Mouse (Mus musculus) neural tube, embryonic 11.5 days (tissue): Measurements from ENCODE around the gene Cnpy4. TPM values are rescaled to one million over a fixed set of nuclear protein-coding genes. Genes with fewer than 3 reads are reported as not detected.
A peak's percentile ranks its signal among the peaks of the same experiment; 100 is the strongest.

Experiments
- microRNA counts: library from miRNA; unstranded; fragments of <30 nt; microRNA quantifications from one replicate; lab custom pipeline; 2015
- microRNA-seq: library from miRNA; unstranded; fragments of <30 nt; microRNA quantifications from one replicate; pipeline ENCODE4, GENCODE M21; 2016
- polyA plus RNA-seq: library from polyadenylated mRNA; unstranded; fragments of >200 nt; fragmentation: Nextera tagmentation; extraction: Ambion mirVana; gene quantifications from 2 replicates; pipeline ENCODE4 v1.2.1, GENCODE M21; 2014

Cnpy4 gene
- polyA plus RNA-seq, 1 experiment from 2014 or later: 53.8 TPM

MicroRNA genes within 50 kb of the gene (microRNA counts, 519-probe panel; counts per million panel counts)
- microRNA mmu-miR-106b (lab: Ali Mortazavi, UCI) (5,703 counts per million, percentile 94 among the panel's probes with 10 or more counts), microRNA mmu-miR-25 (lab: Ali Mortazavi, UCI) (6,287 counts per million, percentile 97 among the panel's probes with 10 or more counts), microRNA mmu-miR-93 (lab: Ali Mortazavi, UCI) (5,613 counts per million, percentile 94 among the panel's probes with 10 or more counts)

Small RNA genes within 50 kb of the gene (microRNA-seq; reads per million reads assigned to microRNA genes)
- gene Mir106b (9,212 reads per million, percentile 95 among the genes with 10 or more reads in this experiment), gene Mir25 (827 reads per million, percentile 75 among the genes with 10 or more reads in this experiment), gene Mir93 (10,766 reads per million, percentile 96 among the genes with 10 or more reads in this experiment)

Other genes with a start within 250 kb of the Cnpy4 start
- 0.09 TPM in 1 of 2 replicates, not detected in the other for gene Gjc3, start 224.4 kb upstream of the Cnpy4 start, polyA plus RNA-seq
- not detected in 2 replicates for gene Azgp1, start 206.0 kb upstream of the Cnpy4 start, polyA plus RNA-seq
- gene Smok3a, start 166.2 kb upstream of the Cnpy4 start, polyA plus RNA-seq: not detected in 2 replicates
- gene Smok3b, start 166.1 kb upstream of the Cnpy4 start, polyA plus RNA-seq: not detected in 2 replicates
- gene Smok3c, start 134.3 kb upstream of the Cnpy4 start, polyA plus RNA-seq: not detected in 2 replicates
- 43.8 and 45.1 TPM in 2 replicates for gene Zkscan1, start 102.4 kb upstream of the Cnpy4 start, polyA plus RNA-seq
- 126 and 128 TPM in 2 replicates for gene Zscan21, start 70.6 kb upstream of the Cnpy4 start, polyA plus RNA-seq
- 25.5 and 27.8 TPM in 2 replicates for gene Zfp113, start 31.7 kb upstream of the Cnpy4 start, polyA plus RNA-seq
- 316 and 319 TPM in 2 replicates for gene Cops6, start 26.4 kb upstream of the Cnpy4 start, polyA plus RNA-seq
- gene Ap4m1, start 15.5 kb upstream of the Cnpy4 start, polyA plus RNA-seq: 15.7 and 17.2 TPM in 2 replicates
- 272 and 282 TPM in 2 replicates for gene Mcm7, start 15.1 kb upstream of the Cnpy4 start, polyA plus RNA-seq
- 119 and 122 TPM in 2 replicates for gene Taf6, start within 50 bp of the Cnpy4 start, polyA plus RNA-seq
- gene Mblac1, start 6.8 kb downstream of the Cnpy4 start, polyA plus RNA-seq: 10.2 and 10.8 TPM in 2 replicates
- gene Nxpe5, start 38.4 kb downstream of the Cnpy4 start, polyA plus RNA-seq: not detected in 2 replicates
- 51.9 and 53.5 TPM in 2 replicates for gene Lamtor4, start 68.0 kb downstream of the Cnpy4 start, polyA plus RNA-seq
- 9.1 and 9.5 TPM in 2 replicates for gene BC037034, start 76.5 kb downstream of the Cnpy4 start, polyA plus RNA-seq
- gene Gal3st4, start 85.4 kb downstream of the Cnpy4 start, polyA plus RNA-seq: 6.2 and 6.4 TPM in 2 replicates
- not detected in 2 replicates for gene Gm43720, start 92.5 kb downstream of the Cnpy4 start, polyA plus RNA-seq
- gene Gpc2, start 92.5 kb downstream of the Cnpy4 start, polyA plus RNA-seq: 19.3 and 22.1 TPM in 2 replicates
- 2.7 and 3.2 TPM in 2 replicates for gene Stag3, start 92.8 kb downstream of the Cnpy4 start, polyA plus RNA-seq
- gene Pvrig, start 154.5 kb downstream of the Cnpy4 start, polyA plus RNA-seq: 0.29 TPM in 1 of 2 replicates, not detected in the other